Mouse (Mus musculus) left cerebral cortex, postnatal 25 days (tissue): ENCODE measurements around the gene Cryzl1. TPM values are rescaled to one million over a fixed set of nuclear protein-coding genes. Genes with fewer than 3 reads are reported as not detected.

ENCODE experiments used
- DNase-seq, 2 experiments: peaks; one replicate each; pipeline ENCODE4 v3.0.0; 2022; ENCODE audit warnings: low spot score in 2 of 2, mixed read lengths in 1 of 2
- intact Hi-C: fragments of 180-260 bp; cut with DNase I; formaldehyde crosslinking; loops from one replicate; pipeline ENCODE4 v1.15.1; 2025
- total RNA-seq, 2 experiments: library from RNA; stranded (reverse); gene quantifications; 2 replicates each; pipeline ENCODE4 v1.2.3; 2021

Gene Cryzl1
- total RNA-seq, 2 experiments from 2014 or later: 104 to 111 TPM

DNA sequence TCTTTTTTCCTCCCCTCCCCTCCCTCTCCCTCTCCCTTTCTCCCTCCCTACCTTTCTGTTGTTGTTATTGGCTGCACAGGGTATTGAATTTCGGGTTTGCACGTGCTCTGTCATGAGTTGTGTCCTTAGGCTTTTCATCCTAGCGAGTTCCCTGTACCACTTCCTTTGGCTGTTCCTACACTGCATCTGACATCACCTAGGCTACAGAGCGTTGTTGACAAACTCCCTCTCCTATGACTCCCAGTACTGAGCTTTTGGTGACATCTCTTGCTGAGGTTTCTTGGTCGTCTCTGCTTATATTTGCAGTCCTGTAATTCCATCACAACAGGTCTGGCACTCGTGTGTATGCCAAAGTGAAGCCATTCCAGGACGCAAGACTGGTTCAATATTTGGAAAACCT is 14.3 kb upstream of the Cryzl1 start:
- intact Hi-C loops: no loop called here
- no peak for DNase-seq

DNA sequence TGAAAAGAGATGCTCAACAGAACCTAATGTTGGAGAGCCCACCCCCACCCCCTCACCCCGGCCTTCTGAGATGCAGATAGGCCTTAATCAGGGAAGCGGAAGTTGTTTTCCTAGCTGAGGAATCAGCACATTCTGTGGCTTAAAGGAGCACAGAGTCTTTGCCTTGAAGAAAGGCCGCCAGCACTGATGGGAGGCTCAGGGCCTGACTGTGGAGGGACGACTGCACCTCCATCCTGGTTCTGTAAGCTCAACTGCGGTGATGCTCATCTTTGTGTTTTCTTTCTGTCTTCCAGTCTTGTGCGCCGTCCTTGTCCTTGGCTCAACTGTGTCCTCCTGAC is 12.1 kb upstream of the Cryzl1 start:
- intact Hi-C loops: no loop called here
- DNase-seq: no peak

DNA sequence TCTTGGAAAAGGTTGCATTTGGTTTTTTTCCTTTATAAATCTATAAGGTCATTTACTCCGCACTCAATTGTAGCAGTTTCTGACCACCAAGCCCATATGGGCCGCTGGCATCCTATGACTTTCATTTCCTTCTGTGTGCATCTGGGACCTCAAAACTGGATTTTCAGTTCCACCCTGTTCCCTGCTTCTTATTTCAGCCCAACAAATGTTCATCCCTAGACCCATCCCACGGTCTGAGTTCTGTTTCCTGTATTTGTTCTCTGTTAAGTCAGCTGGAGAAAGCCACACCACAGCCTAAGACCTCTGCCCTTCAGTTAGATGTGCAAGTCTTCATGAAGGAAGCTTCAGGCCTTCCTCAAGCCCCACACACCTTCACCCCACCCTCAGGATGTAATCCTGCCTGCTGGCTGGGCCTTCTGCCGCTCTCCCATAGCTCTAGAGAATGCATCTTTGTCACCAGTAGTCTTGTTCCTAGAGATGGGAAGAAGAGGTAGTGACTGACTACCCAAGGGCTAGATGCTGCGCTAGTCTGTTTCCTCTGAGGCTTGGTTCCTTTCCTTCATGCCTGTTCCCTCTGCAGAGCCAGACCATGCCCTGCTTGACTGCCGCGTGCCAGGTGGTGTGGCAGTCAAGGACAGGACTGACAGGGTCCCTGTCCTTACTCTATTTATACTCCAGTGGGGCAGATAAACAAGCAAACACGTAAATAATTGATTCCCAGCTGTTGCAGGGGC is 11.6 kb upstream of the Cryzl1 start:
- intact Hi-C loops: no loop called here
- no peak for DNase-seq

GRCm38 (mm10) chr16:91738505-91738904 is 9.7 kb upstream of the Cryzl1 start:
- no peak for DNase-seq
- intact Hi-C loops: no loop called here

DNA sequence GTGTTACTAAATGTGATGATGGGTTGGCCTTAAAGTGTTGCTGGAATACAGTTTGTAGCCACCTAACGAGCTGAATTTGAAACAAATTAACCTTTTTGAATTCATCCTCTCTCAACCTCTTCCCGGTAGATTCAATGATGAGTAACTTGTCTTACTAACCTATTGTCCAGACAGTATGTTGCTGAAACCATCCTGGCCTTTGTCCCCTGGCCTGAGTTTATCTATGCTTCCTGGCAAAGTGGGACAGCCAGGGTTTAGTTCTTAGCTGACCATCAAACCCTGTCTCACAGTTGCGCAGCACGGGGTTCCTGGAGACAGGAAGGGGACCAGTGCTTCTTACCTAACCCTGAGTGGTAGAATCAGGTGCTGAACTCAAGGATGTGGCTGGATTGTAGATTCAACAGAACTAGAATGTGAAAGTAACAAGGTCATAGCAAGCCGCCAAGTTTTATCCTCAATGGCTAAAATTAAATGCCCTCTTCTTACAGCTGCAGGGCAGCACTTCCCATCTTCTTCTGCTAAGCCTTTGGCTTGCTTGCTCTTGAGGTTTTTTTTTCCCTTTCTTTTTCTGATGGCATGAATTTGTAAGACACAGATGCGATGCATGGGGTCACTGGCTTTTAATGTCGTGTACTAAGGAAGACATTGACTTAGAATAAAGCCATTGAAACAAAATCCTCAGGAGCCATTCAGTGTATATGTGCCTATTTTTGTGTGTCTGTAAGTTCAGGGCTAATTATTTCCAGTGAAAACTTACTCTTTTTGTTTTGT is 7.5 kb upstream of the Cryzl1 start:
- intact Hi-C loops: no loop called here

GRCm38 (mm10) chr16:91734771-91735170 is 6.0 kb upstream of the Cryzl1 start:
- intact Hi-C loops: loop anchor here (5.0 kb wide), 1 partner anchor 48 kb away; no protein-coding TSS in a partner anchor
- no peak for DNase-seq

More for the DNA sequence above, 7.5 kb upstream of the Cryzl1 start:
- no peak for DNase-seq

GRCm38 (mm10) chr16:91732816-91733215 is 4.0 kb upstream of the Cryzl1 start:
- no peak for DNase-seq
- intact Hi-C loops: loop anchor here (5.0 kb wide), 1 partner anchor 49 kb away; no protein-coding TSS in a partner anchor

DNA sequence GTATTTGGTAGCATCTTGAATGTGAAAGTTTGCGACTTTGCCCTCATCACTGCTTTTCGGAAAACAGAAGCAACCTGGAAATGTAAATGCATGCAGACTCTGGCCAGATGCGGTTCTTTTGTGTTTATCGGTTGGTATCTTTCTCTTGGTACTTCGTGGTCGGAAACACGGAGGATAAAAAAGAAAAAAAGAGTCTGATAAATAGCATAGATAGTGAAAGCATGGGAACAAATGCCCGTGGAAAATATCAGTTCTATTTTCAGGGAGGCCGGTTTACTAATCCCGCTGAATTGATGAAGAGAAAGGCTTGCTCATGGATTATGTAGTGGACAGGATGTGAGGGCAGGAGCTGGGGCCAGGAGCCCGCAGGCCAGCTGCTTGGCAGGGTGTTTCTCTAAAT is 1.7 kb upstream of the Cryzl1 start:
- intact Hi-C loops: loop anchor here (5.0 kb wide), 1 partner anchor 52 kb away; no protein-coding TSS in a partner anchor
- DNase-seq: no peak

- DNase-seq: peak; percentile 24 to 37
- intact Hi-C loops: loop anchor here (2.0 to 10.0 kb wide), 3 partner anchors 52 to 575 kb away; partner anchors contain the start of gene Smim11
These were observed 1.2 kb upstream of the Cryzl1 start for GRCm38 (mm10) chr16:91729821-91730441.

DNA sequence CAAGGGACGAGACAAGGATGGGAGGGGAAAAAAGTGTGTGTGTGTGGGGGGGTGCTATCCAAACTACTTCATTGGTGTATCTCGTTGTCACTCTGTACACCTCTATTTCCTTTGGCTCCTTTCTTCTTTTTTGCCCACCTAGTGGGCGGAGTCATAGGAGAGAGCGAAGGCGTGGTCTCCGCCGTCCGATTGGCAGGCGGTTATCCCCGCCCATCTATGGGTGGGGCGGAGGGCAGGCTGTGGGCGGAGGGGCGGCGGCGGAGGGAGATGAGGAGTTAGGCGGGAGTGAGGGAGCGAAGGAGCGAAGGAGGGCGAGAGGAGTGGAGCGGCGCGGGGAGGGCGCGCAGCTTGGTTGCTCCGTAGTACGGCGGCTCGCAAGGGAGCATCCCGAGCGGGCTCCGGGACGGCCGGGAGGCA is 299 bp upstream of the Cryzl1 start, which contains the start of gene Itsn1:
Gene Itsn1 (plus strand): TSS at position 216 of the 417 bp plus-strand sequence.
- peak; percentile 96 to 99 for DNase-seq
- intact Hi-C loops: loop anchor here (2.0 to 10.0 kb wide), 2 partner anchors 188 to 576 kb away; partner anchors contain the start of gene Smim11

DNA sequence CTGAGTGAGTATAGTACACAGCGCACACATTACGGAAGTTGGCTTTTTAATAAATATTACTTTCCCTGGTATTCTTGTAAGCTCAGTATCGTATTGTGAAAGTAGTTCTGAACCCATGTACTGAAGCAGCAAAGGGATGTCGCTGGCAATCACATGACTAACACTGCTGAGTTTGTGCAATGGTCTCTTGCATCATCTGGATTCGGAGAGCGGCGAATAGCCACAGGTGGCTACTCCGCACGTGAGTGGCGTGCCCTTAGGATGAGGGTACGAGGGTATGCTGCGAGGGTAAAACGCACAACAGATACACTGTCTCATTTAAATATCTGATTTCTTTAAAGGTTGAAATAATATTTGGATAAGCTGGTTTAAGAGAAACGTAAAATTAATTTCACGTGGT is 1.3 kb downstream of the Cryzl1 start:
- intact Hi-C loops: loop anchor here (10.0 kb wide), 1 partner anchor 577 kb away; the partner anchor contains the start of gene Smim11

DNA sequence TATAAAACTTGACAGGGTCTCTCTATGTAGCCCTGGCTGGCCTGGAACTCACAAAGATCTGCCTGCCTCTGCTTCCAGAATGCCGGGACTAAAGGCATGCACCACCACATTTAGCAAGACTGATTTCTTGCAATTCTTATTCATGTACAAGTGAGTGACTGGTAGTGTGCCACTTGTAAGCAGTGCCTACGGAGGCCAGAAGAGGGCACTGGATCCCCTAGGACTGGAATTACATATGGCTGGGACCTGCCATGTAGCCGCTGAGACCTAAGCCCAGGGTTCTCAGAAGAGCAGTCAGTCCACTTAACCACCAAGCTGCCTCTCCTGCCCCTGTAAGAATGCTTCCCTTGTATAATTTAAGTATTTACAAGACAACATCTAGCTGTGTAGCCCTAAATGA is 4.5 kb downstream of the Cryzl1 start:
- DNase-seq: peak; percentile 33 to 53
- intact Hi-C loops: loop anchor here (10.0 kb wide), 1 partner anchor 581 kb away; the partner anchor contains the start of gene Smim11

More for the DNA sequence above, 1.3 kb downstream of the Cryzl1 start:
- DNase-seq: no peak

GRCm38 (mm10) chr16:91717399-91717798 is 11.4 kb downstream of the Cryzl1 start:
- intact Hi-C loops: no loop called here
- DNase-seq: no peak

GRCm38 (mm10) chr16:91716927-91717349 is 11.8 kb downstream of the Cryzl1 start:
- DNase-seq: no peak
- intact Hi-C loops: no loop called here

- no peak for DNase-seq
- intact Hi-C loops: no loop called here
These were observed 18.5 kb downstream of the Cryzl1 start for GRCm38 (mm10) chr16:91710241-91710640.

- intact Hi-C loops: no loop called here
- peak in 1 of 2 experiments; percentile 75 for DNase-seq
These were observed 24.0 kb downstream of the Cryzl1 start for GRCm38 (mm10) chr16:91704603-91705340.

DNA sequence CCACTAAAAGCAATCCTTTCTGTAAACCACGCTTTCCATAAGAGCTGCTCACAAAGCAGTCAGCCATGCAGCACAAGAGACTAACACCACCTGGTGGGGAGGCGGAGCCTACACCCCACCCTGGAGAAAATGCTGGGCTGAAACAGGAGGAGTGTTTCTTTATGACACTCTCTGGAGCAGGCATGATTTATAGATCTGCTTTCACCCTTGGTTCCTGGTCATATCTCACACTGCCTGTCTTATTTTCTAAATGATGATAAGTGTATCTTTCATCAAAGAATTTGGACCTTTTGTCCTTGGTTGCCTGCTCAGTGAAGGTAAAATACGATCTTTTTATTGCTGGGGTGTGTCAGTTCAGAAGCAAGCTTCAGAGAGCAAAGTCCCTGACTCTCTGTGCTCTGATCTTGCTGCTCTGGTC is 26.0 kb downstream of the Cryzl1 start:
- intact Hi-C loops: no loop called here
- peak in 1 of 2 experiments; percentile 39 for DNase-seq

DNA sequence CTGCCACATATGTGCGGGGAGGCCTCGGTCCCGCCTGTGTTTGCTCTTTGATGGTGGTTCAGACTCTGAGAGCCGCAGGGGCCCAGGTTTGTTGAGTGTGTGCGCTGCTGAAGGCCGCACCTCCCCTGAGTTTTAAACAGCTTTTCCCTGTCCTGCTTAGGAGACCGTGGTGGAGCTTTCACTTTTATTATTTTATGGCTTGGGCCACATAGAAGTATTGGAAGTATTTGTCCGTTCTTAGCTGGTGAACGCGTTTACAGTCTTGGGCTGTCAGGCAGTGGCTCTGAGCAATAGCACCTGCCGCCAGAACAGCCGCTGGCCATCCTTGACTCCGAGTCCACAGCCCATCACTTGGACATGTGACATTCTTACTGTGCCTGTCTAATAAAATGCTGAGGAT is 26.9 kb downstream of the Cryzl1 start:
- intact Hi-C loops: no loop called here
- DNase-seq: no peak

DNA sequence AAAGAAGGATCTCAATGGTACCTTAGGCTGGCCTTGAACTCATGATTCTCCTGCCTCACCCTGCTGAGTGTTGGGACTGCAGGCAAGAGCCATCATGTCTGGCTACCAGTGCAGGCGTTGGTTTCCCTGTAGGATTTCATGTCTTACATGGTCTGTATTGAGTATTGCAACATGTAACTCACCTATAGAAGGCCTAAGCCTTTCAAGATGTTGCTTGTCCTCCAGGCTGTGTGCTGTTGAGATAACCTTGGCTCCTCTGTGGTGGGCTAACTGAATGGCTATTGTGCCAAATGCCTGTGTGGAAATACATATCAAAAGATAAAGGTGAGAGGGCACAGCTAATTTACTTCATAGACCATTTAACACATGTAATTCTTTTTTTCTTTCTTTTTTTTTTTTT is 29.8 kb downstream of the Cryzl1 start:
- intact Hi-C loops: no loop called here
- DNase-seq: no peak
